Mouse (Mus musculus): Measurements from ENCODE around the gene Lrrc8e. TPM values are rescaled to one million over a fixed set of nuclear protein-coding genes. Genes with fewer than 3 reads are reported as not detected.

Gene Lrrc8e
- not detected for total RNA-seq (2023)

GRCm38 (mm10) chr8:4226739-4227347 lies at the start of gene Lrrc8e:
Gene Lrrc8e (plus strand): TSS chr8:4226827.

GRCm38 (mm10) chr8:4216791-4217621 lies 9.6 kb upstream of the Lrrc8e start, which contains the start of gene Prr36:
Gene Prr36 (minus strand): TSS chr8:4217459.

GRCm38 (mm10) chr8:4238434-4239192 lies 12.0 kb downstream of the Lrrc8e start, which contains the start of the genes Map2k7 and Gm49320:
Gene Map2k7 (plus strand): TSS chr8:4238740.
Gene Gm49320 (plus strand): TSS chr8:4238865.

GRCm38 (mm10) chr8:4247951-4248540 lies 21.4 kb downstream of the Lrrc8e start, which contains the start of gene Tgfbr3l:
Gene Tgfbr3l (plus strand): TSS chr8:4248214.

GRCm38 (mm10) chr8:4252934-4253841 lies 26.6 kb downstream of the Lrrc8e start, which contains the start of gene Snapc2:
Gene Snapc2 (plus strand): TSS chr8:4253080.

GRCm38 (mm10) chr8:4259125-4259804 lies 32.6 kb downstream of the Lrrc8e start, which contains the start of gene Ctxn1:
Gene Ctxn1 (minus strand): TSS chr8:4259274.

GRCm38 (mm10) chr8:4275275-4276110 lies 48.9 kb downstream of the Lrrc8e start, which contains the start of gene Timm44:
Gene Timm44 (minus strand): TSS chr8:4275913.

Other genes starting within 250 kb of the Lrrc8e start
- not detected for gene Cd209f, start 121.0 kb upstream of the Lrrc8e start, total RNA-seq (2023)
- gene Cd209g, start 92.7 kb upstream of the Lrrc8e start, total RNA-seq (2023), result not detected
- gene Evi5l, start 60.3 kb upstream of the Lrrc8e start, total RNA-seq (2023), result 17.2 TPM
- gene Prr36, start 9.4 kb upstream of the Lrrc8e start, total RNA-seq (2023), result not detected
- 127 TPM for gene Map2k7, start 11.9 kb downstream of the Lrrc8e start, total RNA-seq (2023)
- gene Gm49320, start 12.0 kb downstream of the Lrrc8e start, total RNA-seq (2023), result not detected
- gene Tgfbr3l, start 21.4 kb downstream of the Lrrc8e start, total RNA-seq (2023), result 36.3 TPM
- 12.7 TPM for gene Snapc2, start 26.3 kb downstream of the Lrrc8e start, total RNA-seq (2023)
- gene Ctxn1, start 32.4 kb downstream of the Lrrc8e start, total RNA-seq (2023), result 2.0 TPM
- gene Timm44, start 49.1 kb downstream of the Lrrc8e start, total RNA-seq (2023), result 98.9 TPM
- gene Ccl25, start 98.4 kb downstream of the Lrrc8e start, total RNA-seq (2023), result 17.6 TPM
- 91.2 TPM for gene Elavl1, start 98.6 kb downstream of the Lrrc8e start, total RNA-seq (2023)

All from CD8-positive naive resting alpha-beta T cell, adult 57 days (primary cell).